Mouse (Mus musculus): ENCODE results near the gene Nt5dc2.

The Nt5dc2 gene

GRCm38 (mm10) chr14:31134015-31135000 is 3.5 kb downstream of the Nt5dc2 start:
- DNase-seq (ENCODE audit: low spot score in 2 of 2) = no peak

- DNase-seq (ENCODE audit: low spot score in 2 of 2) = no peak
Observed at GRCm38 (mm10) chr14:31135495-31136410, 4.9 kb downstream of the Nt5dc2 start.

GRCm38 (mm10) chr14:31136411-31137280 is 5.8 kb downstream of the Nt5dc2 start:
- no peak for DNase-seq (ENCODE audit: low spot score in 2 of 2)

- DNase-seq (ENCODE audit: low spot score in 2 of 2) = no peak
Observed at GRCm38 (mm10) chr14:31137281-31137595, 6.4 kb downstream of the Nt5dc2 start.

GRCm38 (mm10) chr14:31137791-31138190 is 6.9 kb downstream of the Nt5dc2 start:
- no peak for DNase-seq (ENCODE audit: low spot score in 2 of 2)

- DNase-seq (ENCODE audit: low spot score in 2 of 2) = no peak
Observed at GRCm38 (mm10) chr14:31138219-31138896, 7.5 kb downstream of the Nt5dc2 start.

GRCm38 (mm10) chr14:31138897-31139429 is 8.1 kb downstream of the Nt5dc2 start:
- DNase-seq (ENCODE audit: low spot score in 2 of 2) = no peak

GRCm38 (mm10) chr14:31139666-31140065 is 8.8 kb downstream of the Nt5dc2 start:
- DNase-seq (ENCODE audit: low spot score in 2 of 2) = no peak

GRCm38 (mm10) chr14:31140141-31140540 is 9.3 kb downstream of the Nt5dc2 start:
- no peak for DNase-seq (ENCODE audit: low spot score in 2 of 2)

- no peak for DNase-seq (ENCODE audit: low spot score in 2 of 2)
Observed at GRCm38 (mm10) chr14:31141011-31141410, 10.2 kb downstream of the Nt5dc2 start.

- DNase-seq (ENCODE audit: low spot score in 2 of 2) = no peak
Observed at GRCm38 (mm10) chr14:31145694-31146093, 14.8 kb downstream of the Nt5dc2 start.

GRCm38 (mm10) chr14:31160196-31161150 is 29.6 kb downstream of the Nt5dc2 start:
- DNase-seq (ENCODE audit: low spot score in 2 of 2) = no peak

- DNase-seq (ENCODE audit: low spot score in 2 of 2) = no peak
Observed at GRCm38 (mm10) chr14:31161191-31161590, 30.3 kb downstream of the Nt5dc2 start.

GRCm38 (mm10) chr14:31161638-31162037 is 30.8 kb downstream of the Nt5dc2 start:
- no peak for DNase-seq (ENCODE audit: low spot score in 2 of 2)

- peak in 1 of 2 experiments; percentile 49 for DNase-seq (ENCODE audit: low spot score in 2 of 2)
Observed at GRCm38 (mm10) chr14:31164067-31164466, 33.2 kb downstream of the Nt5dc2 start.

- DNase-seq (ENCODE audit: low spot score in 2 of 2) = peak; percentile 36 to 55
Observed at GRCm38 (mm10) chr14:31165010-31165409, 34.2 kb downstream of the Nt5dc2 start.

- DNase-seq (ENCODE audit: low spot score in 2 of 2) = no peak
Observed at GRCm38 (mm10) chr14:31165458-31165857, 34.6 kb downstream of the Nt5dc2 start.

GRCm38 (mm10) chr14:31165991-31166630 is 35.3 kb downstream of the Nt5dc2 start:
- DNase-seq (ENCODE audit: low spot score in 2 of 2) = peak; percentile 43 to 66

- no peak for DNase-seq (ENCODE audit: low spot score in 2 of 2)
Observed at GRCm38 (mm10) chr14:31166827-31167226, 36.0 kb downstream of the Nt5dc2 start.
